In genomic region chr14:57154916-57155315, GRCm38 (mm10) we compare ENCODE assay signal across 30 mouse cellular contexts. TPM values are rescaled to one million over a fixed set of nuclear protein-coding genes. Genes with fewer than 3 reads are reported as not detected.
DNase-seq lines count a peak whose midpoint lies in the region; ATAC-seq and TF ChIP-seq lines count a peak whose summit lies in the region.
"Had no signal": no experiment of that assay in that cellular context is flagged by ENCODE, and none has a peak within 500 bp of the region (broad histone marks: within the 10 kb centered on the region; RNA-seq: fewer than 3 reads in every experiment).

No protein-coding gene starts in this region.

- peak; percentile 5 for DNase-seq in lung, embryonic 14.5 days
- DNase-seq in lung, postnatal 4 days, result no peak
- DNase-seq in limb, embryonic 10.5 days (ENCODE audit: low spot score), result no peak
- no peak for DNase-seq in forebrain, embryonic 10.5 days (ENCODE audit: extremely low spot score, low spot score)
- DNase-seq in cerebellum, adult 18-20 months, result no peak
- DNase-seq: adrenal gland, postnatal 10 days; adrenal gland, postnatal 36 days; cerebellum, adult 2 months; cerebellum, adult 9-11 months; cerebellum, postnatal 36 days; embryo, embryonic 11 days; gastrocnemius, postnatal 36 days; heart, adult 2 months; heart, postnatal 14 days; heart, postnatal 4 days had no signal

- 22% methylated on average over 6 of the region's 6 CpGs for WGBS in lung, embryonic 14.5 days
- WGBS in limb, embryonic 10.5 days, result 48% methylated on average over 6 of the region's 6 CpGs
- WGBS in limb, embryonic 13.5 days, result 24% methylated on average over 6 of the region's 6 CpGs
- 51% methylated on average over 6 of the region's 6 CpGs for WGBS in forebrain, embryonic 10.5 days

- H3K4me3 ChIP-seq in lung, embryonic 14.5 days (ENCODE audit: low read depth, low read length), result no peak overlapping the region
- H3K4me3 ChIP-seq in limb, embryonic 10.5 days, result no peak overlapping the region
- no peak overlapping the region for H3K4me3 ChIP-seq in limb, embryonic 13.5 days
- no peak overlapping the region for H3K4me3 ChIP-seq in forebrain, embryonic 10.5 days
- H3K4me3 ChIP-seq: embryonic facial prominence, embryonic 10.5 days; embryonic facial prominence, embryonic 13.5 days; erythroblast, embryonic 14.5 days; forebrain, embryonic 13.5 days; heart, adult 2 months; heart, embryonic 10.5 days; heart, embryonic 13.5 days had no signal

- no peaks in the 10 kb centered on the region for H3K27me3 ChIP-seq in lung, embryonic 14.5 days (ENCODE audit: insufficient read depth, low read length)
- H3K27me3 ChIP-seq in limb, embryonic 10.5 days (ENCODE audit: low read depth, poor library complexity, severe bottlenecking), result peaks cover 4% of the 10 kb centered on the region; the same call in 1 of the 2 replicates
- H3K27me3 ChIP-seq in limb, embryonic 13.5 days, result peaks cover 5% of the 10 kb centered on the region; the same call in 1 of the 2 replicates
- peaks cover 30% of the 10 kb centered on the region for H3K27me3 ChIP-seq in forebrain, embryonic 10.5 days (ENCODE audit: poor library complexity, severe bottlenecking)
- H3K27me3 ChIP-seq: embryonic facial prominence, embryonic 13.5 days; forebrain, embryonic 13.5 days had no signal

- no peak for ATAC-seq in lung, embryonic 14.5 days (ENCODE audit: insufficient read depth)
- peak; percentile 54; the same call in 1 of the 2 replicates for ATAC-seq in limb, embryonic 13.5 days (ENCODE audit: low FRiP score, low read depth)
- ATAC-seq: forebrain, embryonic 13.5 days; forebrain, embryonic 16.5 days; hindbrain, postnatal 0 days; inflammation-experienced regulatory T-cells, adult 6 months; Patski had no signal

- no peak for TF ChIP-seq CTCF in lung, embryonic 14.5 days (IDR thresholded peaks at IDR 0.05; ENCODE audit: low read depth)

- no peaks in the 10 kb centered on the region for H3K4me1 ChIP-seq in lung, embryonic 14.5 days (ENCODE audit: insufficient read depth)
- H3K4me1 ChIP-seq in limb, embryonic 10.5 days, result peaks cover 15% of the 10 kb centered on the region
- H3K4me1 ChIP-seq in limb, embryonic 13.5 days, result peaks cover 17% of the 10 kb centered on the region
- peaks cover 23% of the 10 kb centered on the region for H3K4me1 ChIP-seq in forebrain, embryonic 10.5 days
- H3K4me1 ChIP-seq: forebrain, embryonic 13.5 days; heart, embryonic 10.5 days had no signal

- no peak overlapping the region for H3K4me2 ChIP-seq in lung, embryonic 14.5 days
- peak overlapping the region; percentile 24; the same call in 1 of the 2 replicates for H3K4me2 ChIP-seq in limb, embryonic 13.5 days (replicated peaks)
- H3K4me2 ChIP-seq: embryonic facial prominence, embryonic 13.5 days; forebrain, embryonic 13.5 days; heart, embryonic 13.5 days; hindbrain, embryonic 14.5 days had no signal

- no peak overlapping the region for H3K27ac ChIP-seq in lung, embryonic 14.5 days (ENCODE audit: low read depth)
- H3K27ac ChIP-seq in limb, embryonic 10.5 days, result peak overlapping the region; percentile 53; the same call in 1 of the 2 replicates
- H3K27ac ChIP-seq in limb, embryonic 13.5 days, result peak overlapping the region; percentile 35; the same call in 1 of the 2 replicates
- H3K27ac ChIP-seq in forebrain, embryonic 10.5 days, result no peak overlapping the region
- H3K27ac ChIP-seq: embryonic facial prominence, embryonic 10.5 days; embryonic facial prominence, embryonic 13.5 days; forebrain, embryonic 13.5 days; heart, adult 2 months; heart, embryonic 10.5 days; heart, embryonic 13.5 days; hindbrain, embryonic 14.5 days; hindbrain, postnatal 0 days had no signal

- no peaks in the 10 kb centered on the region for H3K36me3 ChIP-seq in lung, embryonic 14.5 days (ENCODE audit: insufficient read depth)
- H3K36me3 ChIP-seq in limb, embryonic 10.5 days, result no peaks in the 10 kb centered on the region
- no peaks in the 10 kb centered on the region for H3K36me3 ChIP-seq in limb, embryonic 13.5 days
- no peaks in the 10 kb centered on the region for H3K36me3 ChIP-seq in forebrain, embryonic 10.5 days (replicated peaks)
- H3K36me3 ChIP-seq: embryonic facial prominence, embryonic 10.5 days; embryonic facial prominence, embryonic 13.5 days; G1E; heart, embryonic 10.5 days; heart, embryonic 13.5 days had no signal

- no peak overlapping the region for H3K9ac ChIP-seq in lung, embryonic 14.5 days
- H3K9ac ChIP-seq in limb, embryonic 13.5 days, result no peak overlapping the region
- H3K9ac ChIP-seq: embryonic facial prominence, embryonic 13.5 days; forebrain, embryonic 13.5 days; heart, embryonic 13.5 days; hindbrain, embryonic 14.5 days had no signal

- H3K9me3 ChIP-seq in lung, embryonic 14.5 days (ENCODE audit: low read depth, low read length), result no peaks in the 10 kb centered on the region
- H3K9me3 ChIP-seq in limb, embryonic 10.5 days (replicated peaks), result no peaks in the 10 kb centered on the region
- 0 out of 2 replicates have a peak, but pooled peaks cover 3% of the 10 kb centered on the region for H3K9me3 ChIP-seq in limb, embryonic 13.5 days
- H3K9me3 ChIP-seq in forebrain, embryonic 10.5 days, result no peaks in the 10 kb centered on the region
- H3K9me3 ChIP-seq: embryonic facial prominence, embryonic 10.5 days; embryonic facial prominence, embryonic 13.5 days; forebrain, embryonic 13.5 days; G1E; heart, embryonic 10.5 days; heart, embryonic 13.5 days had no signal

RNA-seq across cellular contexts. Expression of gene Gjb6, which starts 21.5 kb away (rescaled TPM):
- polyA plus RNA-seq in lung, embryonic 14.5 days (2014; fragmentation: Nextera tagmentation; extraction: Ambion mirVana), result not detected in 2 replicates
- polyA plus RNA-seq in limb, embryonic 10.5 days (2016; fragmentation: Nextera tagmentation; extraction: Ambion mirVana), result 1.8 and 7.0 TPM in 2 replicates
- polyA plus RNA-seq in limb, embryonic 13.5 days (2015; fragmentation: Nextera tagmentation; extraction: Ambion mirVana), result 37.2 and 42.0 TPM in 2 replicates
- 0.60 and 0.68 TPM in 2 replicates for polyA plus RNA-seq in forebrain, embryonic 10.5 days (2016; fragmentation: Nextera tagmentation; extraction: Ambion mirVana)
- polyA plus RNA-seq: erythroblast, embryonic 14.5 days; G1E; heart, adult 2 months; heart, embryonic 16.5 days; inflammation-experienced regulatory T-cells, adult 6 months; Patski had no signal

RNA-seq across cellular contexts. Expression of gene Gm4491, which starts 39.2 kb away (rescaled TPM):
- polyA plus RNA-seq in lung, embryonic 14.5 days (2014; fragmentation: Nextera tagmentation; extraction: Ambion mirVana), result not detected in 2 replicates
- not detected in 2 replicates for polyA plus RNA-seq in limb, embryonic 10.5 days (2016; fragmentation: Nextera tagmentation; extraction: Ambion mirVana)
- not detected in 2 replicates for polyA plus RNA-seq in limb, embryonic 13.5 days (2015; fragmentation: Nextera tagmentation; extraction: Ambion mirVana)
- polyA plus RNA-seq in forebrain, embryonic 10.5 days (2016; fragmentation: Nextera tagmentation; extraction: Ambion mirVana), result not detected in 2 replicates
- polyA plus RNA-seq: embryonic facial prominence, embryonic 10.5 days; erythroblast, embryonic 14.5 days; forebrain, embryonic 13.5 days; forebrain, embryonic 16.5 days; G1E; heart, adult 2 months; heart, embryonic 10.5 days; heart, embryonic 13.5 days; heart, embryonic 16.5 days; hindbrain, embryonic 11.5 days; hindbrain, embryonic 14.5 days; hindbrain, postnatal 0 days; inflammation-experienced regulatory T-cells, adult 6 months; Patski had no signal

RNA-seq across cellular contexts. Expression of gene Gjb2, which starts 50.4 kb away (rescaled TPM):
- 0.24 TPM in 2 replicates for polyA plus RNA-seq in lung, embryonic 14.5 days (2014; fragmentation: Nextera tagmentation; extraction: Ambion mirVana)
- 11.9 and 35.0 TPM in 2 replicates for polyA plus RNA-seq in limb, embryonic 10.5 days (2016; fragmentation: Nextera tagmentation; extraction: Ambion mirVana)
- polyA plus RNA-seq in limb, embryonic 13.5 days (2015; fragmentation: Nextera tagmentation; extraction: Ambion mirVana), result 80.7 and 92.7 TPM in 2 replicates
- polyA plus RNA-seq in forebrain, embryonic 10.5 days (2016; fragmentation: Nextera tagmentation; extraction: Ambion mirVana), result 0.50 and 0.83 TPM in 2 replicates
- polyA plus RNA-seq: G1E had no signal

Comparison
In these comparisons a context has a peak if more than half of its experiments do, and no peak if none do; other contexts are left out.
1. H3K27ac ChIP-seq: peak in limb, embryonic 10.5 days (single experiment) and limb, embryonic 13.5 days (single experiment); none in lung, embryonic 14.5 days (single experiment) and forebrain, embryonic 10.5 days (single experiment).